ENCODE assay signal across 8 mouse cellular contexts in genomic region chr12:83949776-83950492, GRCm38 (mm10). TPM values are rescaled to one million over a fixed set of nuclear protein-coding genes. Genes with fewer than 3 reads are reported as not detected.
DNase-seq lines count a peak whose midpoint lies in the region; ATAC-seq and TF ChIP-seq lines count a peak whose summit lies in the region.

No protein-coding gene starts in this region.

- peaks cover 27% of the 10 kb centered on the region for H3K79me3 ChIP-seq in C2C12 (ENCODE audit: low read depth)

- no peak for DNase-seq in gastrocnemius, adult 2 months
- no peak for DNase-seq in gastrocnemius, postnatal 14 days
- DNase-seq in forebrain, postnatal 0 days, result no peak
- DNase-seq in adrenal gland, adult 2 months, result no peak
- no peak for DNase-seq in left cerebral cortex, adult 18-20 months (ENCODE audit: low spot score in 2 of 2)
- DNase-seq in cerebellum, adult 9-11 months, result no peak

- H3K79me2 ChIP-seq in C2C12 (ENCODE audit: control insufficient read depth, insufficient read depth) (peaks cover 39% of the 10 kb centered on the region), macrophage (ENCODE audit: inconsistent target) (peaks cover 35% of the 10 kb centered on the region)

- 25% methylated on average over 11 of the region's 11 CpGs for WGBS in forebrain, postnatal 0 days
- WGBS in macrophage (ENCODE audit: missing documents), result 8% methylated on average over 11 of the region's 11 CpGs

- peak overlapping the region; percentile 97 for H3K4me3 ChIP-seq in gastrocnemius, adult 2 months
- H3K4me3 ChIP-seq in C2C12 (ENCODE audit: insufficient read depth, poor library complexity, severe bottlenecking) (peak overlapping the region; percentile 71), macrophage (ENCODE audit: inconsistent target) (peak overlapping the region; percentile 52)
- H3K4me3 ChIP-seq in forebrain, postnatal 0 days (ENCODE audit: low read depth, low read length), result peak overlapping the region; percentile 78

- no peak for TF ChIP-seq CTCF in gastrocnemius, adult 2 months (IDR thresholded peaks at IDR 0.05)
- TF ChIP-seq CTCF in C2C12 (IDR thresholded peaks at IDR 0.05; ENCODE audit: control insufficient read depth, insufficient read depth, insufficient read length), result no peak
- TF ChIP-seq CTCF in forebrain, postnatal 0 days (IDR thresholded peaks at IDR 0.05; ENCODE audit: low read depth), result no peak

- peak overlapping the region; percentile 93 for H3K27ac ChIP-seq in gastrocnemius, adult 2 months
- H3K27ac ChIP-seq in forebrain, postnatal 0 days (ENCODE audit: low read depth, low read length), result 0 out of 2 replicates have a peak overlapping the region, but pooled peaks have one; percentile 81
- peak overlapping the region; percentile 88 for H3K27ac ChIP-seq in macrophage

- peaks cover 10% of the 10 kb centered on the region for H3K4me1 ChIP-seq in forebrain, postnatal 0 days (ENCODE audit: insufficient read depth)

- intact Hi-C loops in gastrocnemius, adult 2 months (cut with DNase I), result loop anchor here (2.0 kb wide), 1 partner anchor 27 kb away; no protein-coding TSS in a partner anchor
- intact Hi-C loops in gastrocnemius, postnatal 14 days (cut with DNase I; ENCODE audit: low total_unique reads), result no loop called here

- peak overlapping the region; percentile 87 for H3K4me2 ChIP-seq in forebrain, postnatal 0 days (ENCODE audit: low read depth)

- peaks cover 27% of the 10 kb centered on the region for H3K36me3 ChIP-seq in C2C12 (ENCODE audit: control insufficient read depth, insufficient read depth)
- peaks cover 4% of the 10 kb centered on the region; the same call in 1 of the 2 replicates for H3K36me3 ChIP-seq in forebrain, postnatal 0 days (ENCODE audit: insufficient read depth)
- no peaks in the 10 kb centered on the region for H3K36me3 ChIP-seq in macrophage (ENCODE audit: inconsistent target)

- H3K9ac ChIP-seq in forebrain, postnatal 0 days, result no peak overlapping the region; the same call in 1 of the 2 replicates

- ATAC-seq in forebrain, postnatal 0 days, result no peak

- no peaks in the 10 kb centered on the region for H3K9me3 ChIP-seq in forebrain, postnatal 0 days (ENCODE audit: low read length)

- H3ac ChIP-seq in C2C12 (ENCODE audit: control insufficient read depth, insufficient read length, low read depth), result peak overlapping the region; percentile 39

- no peaks in the 10 kb centered on the region for H3K27me3 ChIP-seq in C2C12 (ENCODE audit: control insufficient read depth, insufficient read depth, insufficient read length)
- H3K27me3 ChIP-seq in forebrain, postnatal 0 days (ENCODE audit: insufficient read depth, low read length), result no peaks in the 10 kb centered on the region

TF ChIP-seq in C2C12, 6 proteins besides CTCF, POLR2A, EP300 and RAD21:
- TF ChIP-seq MYOD1 (IDR thresholded peaks at IDR 0.05; ENCODE audit: control insufficient read depth, insufficient read length, low read depth), result no peak
- no peak for TF ChIP-seq MYOG (IDR thresholded peaks at IDR 0.05; ENCODE audit: control insufficient read depth, extremely low read depth, insufficient read length)
- TF ChIP-seq USF1 (IDR thresholded peaks at IDR 0.05; ENCODE audit: low read depth), result no peak
- TF ChIP-seq CEBPB (IDR thresholded peaks at IDR 0.05; ENCODE audit: low read depth), result no peak
- no peak for TF ChIP-seq MAX (IDR thresholded peaks at IDR 0.05)
- TF ChIP-seq FOSL1 (IDR thresholded peaks at IDR 0.05; ENCODE audit: insufficient read depth, low read length, poor library complexity, severe bottlenecking), result no peak

RNA-seq across cellular contexts. Expression of gene Riox1, which starts 0.5 kb away (rescaled TPM):
- 1 to 10 TPM; 3.3 to 4.2 TPM for total RNA-seq in gastrocnemius, adult 2 months (2021)
- 1 to 10 TPM; 3.3 to 3.7 TPM for total RNA-seq in gastrocnemius, postnatal 14 days (2021)
- 18.7 TPM for polyA plus RNA-seq in C2C12 (2012; fragmentation: generic; extraction: Trizol)
- 22.3 and 25.2 TPM in 2 replicates for total RNA-seq in forebrain, postnatal 0 days (2014; rRNA removed)
- polyA plus RNA-seq in forebrain, postnatal 0 days (2015; fragmentation: Nextera tagmentation; extraction: Ambion mirVana), result 12.7 and 13.1 TPM in 2 replicates
- total RNA-seq in macrophage (2018; cell fraction: chromatin; rRNA removed), result 1 to 10 TPM in 24 of 26 experiments, under 1 TPM in 2; 0.74 to 8.4 (median 2.9) TPM
- 10 to 100 TPM in 5 of 26 experiments, 1 to 10 TPM in 21; 3.9 to 13.8 (median 7.9) TPM for total RNA-seq in macrophage (2018; cell fraction: cytosol; rRNA removed)
- total RNA-seq in macrophage (2018; cell fraction: nucleus; rRNA removed), result 10 to 100 TPM in 4 of 26 experiments, 1 to 10 TPM in 22; 3.1 to 15.2 (median 6.0) TPM
- 3.4 to 15.2 TPM (median 7.3 TPM) in 3 replicates for polyA plus RNA-seq in macrophage (2018)
- total RNA-seq in adrenal gland, adult 2 months (2021), result 10 to 100 TPM; 11.9 to 12.4 TPM
- 27.4 and 34.8 TPM in 2 replicates for polyA plus RNA-seq in adrenal gland, adult 2 months (2012; rRNA removed)
- 10 to 100 TPM; 18.0 to 20.1 TPM for total RNA-seq in left cerebral cortex, adult 18-20 months (2021)

RNA-seq across cellular contexts. Expression of gene Numb, which starts 28.2 kb away (rescaled TPM):
- 10 to 100 TPM; 16.8 to 21.3 TPM for total RNA-seq in gastrocnemius, adult 2 months (2021)
- 10 to 100 TPM; 16.4 to 16.7 TPM for total RNA-seq in gastrocnemius, postnatal 14 days (2021)
- polyA plus RNA-seq in C2C12 (2012; fragmentation: generic; extraction: Trizol), result 11.2 TPM
- total RNA-seq in forebrain, postnatal 0 days (2014; rRNA removed), result 8.6 and 12.4 TPM in 2 replicates
- polyA plus RNA-seq in forebrain, postnatal 0 days (2015; fragmentation: Nextera tagmentation; extraction: Ambion mirVana), result 7.0 and 9.0 TPM in 2 replicates
- total RNA-seq in macrophage (2018; cell fraction: chromatin; rRNA removed), result 100 to 1,000 TPM in 13 of 26 experiments, 10 to 100 TPM in 13; 38.8 to 134 (median 102) TPM
- 10 to 100 TPM; 29.9 to 47.4 (median 39.5) TPM for total RNA-seq in macrophage (2018; cell fraction: cytosol; rRNA removed)
- total RNA-seq in macrophage (2018; cell fraction: nucleus; rRNA removed), result 10 to 100 TPM; 31.4 to 93.3 (median 56.6) TPM
- 32.8 to 57.9 TPM (median 47.1 TPM) in 3 replicates for polyA plus RNA-seq in macrophage (2018)
- total RNA-seq in adrenal gland, adult 2 months (2021), result 10 to 100 TPM; 49.9 to 53.8 TPM
- 68.9 and 69.9 TPM in 2 replicates for polyA plus RNA-seq in adrenal gland, adult 2 months (2012; rRNA removed)
- total RNA-seq in left cerebral cortex, adult 18-20 months (2021), result 10 to 100 TPM; 69.9 to 76.2 TPM

RNA-seq across cellular contexts. Expression of gene Heatr4, which starts 34.7 kb away (rescaled TPM):
- total RNA-seq in gastrocnemius, adult 2 months (2021), result not detected
- not detected for total RNA-seq in gastrocnemius, postnatal 14 days (2021)
- polyA plus RNA-seq in C2C12 (2012; fragmentation: generic; extraction: Trizol) (not detected), macrophage (2018) (not detected in 3 replicates)
- total RNA-seq in forebrain, postnatal 0 days (2014; rRNA removed), result 0.05 and 0.15 TPM in 2 replicates
- polyA plus RNA-seq in forebrain, postnatal 0 days (2015; fragmentation: Nextera tagmentation; extraction: Ambion mirVana), result 0.04 and 0.05 TPM in 2 replicates
- under 1 TPM in 1 of 26 experiments, not detected in 25; 0.25 TPM for total RNA-seq in macrophage (2018; cell fraction: chromatin; rRNA removed)
- under 1 TPM in 2 of 26 experiments, not detected in 24; under 0.01 to 0.05 TPM for total RNA-seq in macrophage (2018; cell fraction: cytosol; rRNA removed)
- not detected for total RNA-seq in macrophage (2018; cell fraction: nucleus; rRNA removed)
- not detected for total RNA-seq in adrenal gland, adult 2 months (2021)
- polyA plus RNA-seq in adrenal gland, adult 2 months (2012; rRNA removed), result not detected in 2 replicates
- not detected for total RNA-seq in left cerebral cortex, adult 18-20 months (2021)

RNA-seq across cellular contexts. Expression of gene Acot2, which starts 37.7 kb away (rescaled TPM):
- 10 to 100 TPM; 11.7 to 22.1 TPM for total RNA-seq in gastrocnemius, adult 2 months (2021)
- 10 to 100 TPM; 12.8 to 20.2 TPM for total RNA-seq in gastrocnemius, postnatal 14 days (2021)
- polyA plus RNA-seq in C2C12 (2012; fragmentation: generic; extraction: Trizol), result 2.6 TPM
- total RNA-seq in forebrain, postnatal 0 days (2014; rRNA removed), result 14.8 and 17.5 TPM in 2 replicates
- 12.4 and 24.2 TPM in 2 replicates for polyA plus RNA-seq in forebrain, postnatal 0 days (2015; fragmentation: Nextera tagmentation; extraction: Ambion mirVana)
- total RNA-seq in macrophage (2018; cell fraction: chromatin; rRNA removed), result 1 to 10 TPM in 8 of 26 experiments, under 1 TPM in 10, not detected in 8; 0.36 to 4.2 (median 0.88) TPM
- total RNA-seq in macrophage (2018; cell fraction: cytosol; rRNA removed), result 10 to 100 TPM in 11 of 26 experiments, 1 to 10 TPM in 15; 6.1 to 17.9 (median 9.6) TPM
- total RNA-seq in macrophage (2018; cell fraction: nucleus; rRNA removed), result 10 to 100 TPM in 1 of 26 experiments, 1 to 10 TPM in 25; 2.2 to 11.3 (median 4.8) TPM
- polyA plus RNA-seq in macrophage (2018), result 9.4 to 14.1 TPM (median 11.7 TPM) in 3 replicates
- total RNA-seq in adrenal gland, adult 2 months (2021), result 10 to 100 TPM; 19.5 to 26.1 TPM
- polyA plus RNA-seq in adrenal gland, adult 2 months (2012; rRNA removed), result 20.9 and 31.7 TPM in 2 replicates
- total RNA-seq in left cerebral cortex, adult 18-20 months (2021), result 10 to 100 TPM in 1 of 2 experiments, 1 to 10 TPM in 1; 9.9 to 10.9 TPM

RNA-seq across cellular contexts. Expression of gene Acot1, which starts 59.4 kb away (rescaled TPM):
- total RNA-seq in gastrocnemius, adult 2 months (2021), result 1 to 10 TPM; 2.2 to 3.9 TPM
- 1 to 10 TPM; 5.7 to 8.0 TPM for total RNA-seq in gastrocnemius, postnatal 14 days (2021)
- polyA plus RNA-seq in C2C12 (2012; fragmentation: generic; extraction: Trizol), result 0.41 TPM
- 79.2 and 87.1 TPM in 2 replicates for total RNA-seq in forebrain, postnatal 0 days (2014; rRNA removed)
- 112 and 119 TPM in 2 replicates for polyA plus RNA-seq in forebrain, postnatal 0 days (2015; fragmentation: Nextera tagmentation; extraction: Ambion mirVana)
- total RNA-seq in macrophage (2018; cell fraction: chromatin; rRNA removed), result 1 to 10 TPM in 1 of 26 experiments, under 1 TPM in 3, not detected in 22; 0.43 to 1.5 (median 0.58) TPM
- total RNA-seq in macrophage (2018; cell fraction: cytosol; rRNA removed), result 1 to 10 TPM in 13 of 26 experiments, under 1 TPM in 11, not detected in 2; 0.10 to 3.0 (median 1.3) TPM
- 1 to 10 TPM in 3 of 26 experiments, under 1 TPM in 6, not detected in 17; 0.35 to 1.7 (median 0.88) TPM for total RNA-seq in macrophage (2018; cell fraction: nucleus; rRNA removed)
- polyA plus RNA-seq in macrophage (2018), result 1.9 to 4.4 TPM (median 3.0 TPM) in 3 replicates
- total RNA-seq in adrenal gland, adult 2 months (2021), result 10 to 100 TPM; 11.8 TPM
- polyA plus RNA-seq in adrenal gland, adult 2 months (2012; rRNA removed), result 2.9 and 4.1 TPM in 2 replicates
- 10 to 100 TPM; 15.4 to 17.8 TPM for total RNA-seq in left cerebral cortex, adult 18-20 months (2021)
